Mouse (Mus musculus): ENCODE results near the gene Serpina3i. TPM values are rescaled to one million over a fixed set of nuclear protein-coding genes. Genes with fewer than 3 reads are reported as not detected.
"Not testable (repeated sequence)": the region's sequence is repeated elsewhere in the genome, so short reads cannot be mapped to it uniquely, and the experiment has no call there.

Gene Serpina3i
- polyA plus RNA-seq, 1 experiment: not detected

DNA sequence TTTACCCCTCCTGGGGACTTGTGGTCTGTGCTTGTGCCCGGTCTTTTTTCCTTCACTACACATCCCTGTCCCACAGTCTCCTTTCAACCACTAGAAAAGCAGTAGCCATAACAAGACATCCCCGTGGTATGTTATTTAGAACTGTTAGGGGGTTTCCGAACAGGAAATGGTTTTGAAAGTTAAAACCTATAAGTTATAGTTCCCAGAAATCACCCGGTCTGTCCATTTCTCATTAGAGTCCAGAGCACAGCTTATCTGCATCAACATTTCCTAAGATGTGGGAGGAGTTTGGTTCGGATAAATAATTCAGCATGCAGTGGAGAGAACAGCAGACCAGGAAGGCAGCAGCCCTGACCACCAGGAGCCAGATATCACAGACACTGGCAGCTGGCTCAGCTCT, 27.0 kb upstream of the Serpina3i start, which contains the start of gene Serpina3g:
Gene Serpina3g, plus strand, starts transcription at position 331 of the 400 bp plus-strand sequence.
- WGBS: 1% methylated on average over 5 of the region's 5 CpGs
- H3K4me1 ChIP-seq (ENCODE audit: control insufficient read depth, insufficient read depth, low read length): peaks cover 1% of the 10 kb centered on the region; the same call in 1 of the 2 replicates
- TF ChIP-seq CTCF (IDR thresholded peaks at IDR 0.05; ENCODE audit: control insufficient read depth, insufficient read depth, low read length) (no peak), POLR2A (IDR thresholded peaks at IDR 0.05; ENCODE audit: borderline replicate concordance, control insufficient read depth, low read depth, low read length) (no peak)
- H3K27ac ChIP-seq (ENCODE audit: control insufficient read depth, insufficient read depth, low read depth, low read length, poor library complexity): no peak within 1 kb of the TSS
- peak within 1 kb of the TSS; percentile 3 for H3K4me3 ChIP-seq (replicated peaks; ENCODE audit: control insufficient read depth, low read depth, low read length)

DNA sequence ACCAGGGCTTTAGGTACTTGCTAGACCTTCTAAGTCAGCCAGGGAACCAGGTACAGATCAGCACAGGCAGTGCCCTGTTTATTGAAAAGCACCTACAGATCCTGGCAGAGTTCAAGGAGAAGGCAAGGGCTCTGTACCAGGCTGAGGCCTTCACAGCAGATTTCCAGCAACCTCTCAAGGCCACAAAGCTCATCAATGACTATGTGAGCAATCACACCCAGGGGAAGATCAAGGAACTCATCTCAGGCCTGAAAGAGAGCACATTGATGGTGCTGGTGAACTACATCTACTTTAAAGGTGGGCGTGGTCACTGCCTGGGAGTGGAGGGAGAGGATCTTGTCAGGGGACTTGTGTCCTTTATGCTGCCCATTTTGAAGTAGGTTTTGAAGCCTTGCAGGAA, 24.9 kb upstream of the Serpina3i start:
- H3K27ac ChIP-seq (ENCODE audit: control insufficient read depth, insufficient read depth, low read depth, low read length, poor library complexity); H3K4me1 ChIP-seq (ENCODE audit: control insufficient read depth, insufficient read depth, low read length); H3K4me3 ChIP-seq (replicated peaks; ENCODE audit: control insufficient read depth, low read depth, low read length): not testable (repeated sequence)
- WGBS: 43% methylated on average over 1 of the region's 1 CpGs

DNA sequence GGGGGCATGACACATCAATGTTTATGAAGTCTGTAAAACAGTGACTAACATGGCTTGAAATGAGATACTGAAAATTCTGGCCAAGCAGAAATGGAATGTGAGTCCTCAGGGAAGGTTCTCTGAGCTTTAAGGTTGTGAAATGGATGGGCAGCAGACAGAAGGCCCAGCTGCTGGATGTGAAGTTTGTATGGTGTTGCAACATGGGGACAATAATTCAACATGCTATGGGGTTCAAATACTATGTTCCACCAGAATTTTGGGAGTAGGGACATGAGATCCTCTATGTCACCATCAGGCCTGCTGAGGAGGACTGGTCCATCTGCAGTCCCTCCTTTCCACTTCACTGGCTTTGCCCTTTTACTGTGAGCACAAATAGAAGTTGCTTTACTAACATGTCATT, 19.6 kb upstream of the Serpina3i start:
- H3K27ac ChIP-seq (ENCODE audit: control insufficient read depth, insufficient read depth, low read depth, low read length, poor library complexity): no peak overlapping the region
- no peak overlapping the region for H3K4me3 ChIP-seq (replicated peaks; ENCODE audit: control insufficient read depth, low read depth, low read length)
- no peaks in the 10 kb centered on the region; the same call in 1 of the 2 replicates for H3K4me1 ChIP-seq (ENCODE audit: control insufficient read depth, insufficient read depth, low read length)
- TF ChIP-seq POLR2A (IDR thresholded peaks at IDR 0.05; ENCODE audit: borderline replicate concordance, control insufficient read depth, low read depth, low read length) (no peak), CTCF (IDR thresholded peaks at IDR 0.05; ENCODE audit: control insufficient read depth, insufficient read depth, low read length) (no peak)

DNA sequence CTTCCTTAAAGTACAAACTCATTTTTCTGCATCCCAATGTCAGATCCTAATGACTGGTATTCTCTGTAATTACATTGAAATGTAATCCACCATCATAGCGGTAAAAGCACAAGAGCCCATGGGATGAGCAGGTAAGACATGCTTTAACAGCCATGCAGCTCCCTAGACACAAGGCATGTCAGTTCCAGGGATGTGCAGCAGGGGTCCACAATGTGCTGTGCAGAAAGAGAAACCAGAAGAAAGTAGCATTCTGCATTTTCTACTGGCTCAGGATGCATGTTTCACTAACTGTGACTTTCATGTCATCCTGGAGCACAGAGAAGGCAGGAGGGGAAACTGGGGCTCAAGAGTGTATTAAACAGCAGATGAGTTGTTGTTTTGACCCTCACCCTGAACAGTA, 17.8 kb upstream of the Serpina3i start:
- Histone ChIP-seq H3K4me1 (ENCODE audit: control insufficient read depth, insufficient read depth, low read length) (no peaks in the 10 kb centered on the region; the same call in 1 of the 2 replicates), H3K4me3 (replicated peaks; ENCODE audit: control insufficient read depth, low read depth, low read length) (no peak overlapping the region), H3K27ac (ENCODE audit: control insufficient read depth, insufficient read depth, low read depth, low read length, poor library complexity) (no peak overlapping the region)
- no peak for TF ChIP-seq POLR2A (IDR thresholded peaks at IDR 0.05; ENCODE audit: borderline replicate concordance, control insufficient read depth, low read depth, low read length)
- TF ChIP-seq CTCF (IDR thresholded peaks at IDR 0.05; ENCODE audit: control insufficient read depth, insufficient read depth, low read length): no peak
- WGBS: 58% methylated on average over 1 of the region's 1 CpGs

DNA sequence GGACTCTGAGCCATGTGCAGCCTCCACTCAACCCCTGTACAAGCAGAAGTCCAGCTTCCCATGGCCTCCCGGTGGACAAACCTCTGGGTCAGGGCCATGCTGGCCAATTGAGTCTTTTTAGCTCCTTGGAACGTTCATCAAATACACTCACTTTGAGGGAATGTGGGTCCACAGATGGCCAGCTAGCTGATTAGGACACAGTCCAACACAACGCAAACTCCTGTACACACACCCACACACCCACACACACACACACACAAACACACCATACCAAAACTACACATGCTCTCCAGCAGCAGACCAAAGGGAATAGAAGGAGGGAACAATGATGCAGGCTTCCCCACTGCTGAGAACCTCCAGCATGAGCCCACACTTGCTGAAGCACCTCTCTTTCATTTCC, 17.3 kb upstream of the Serpina3i start:
- Histone ChIP-seq H3K27ac (ENCODE audit: control insufficient read depth, insufficient read depth, low read depth, low read length, poor library complexity) (no peak overlapping the region), H3K4me3 (replicated peaks; ENCODE audit: control insufficient read depth, low read depth, low read length) (no peak overlapping the region), H3K4me1 (ENCODE audit: control insufficient read depth, insufficient read depth, low read length) (no peaks in the 10 kb centered on the region; the same call in 1 of the 2 replicates)
- WGBS: 69% methylated on average over 3 of the region's 3 CpGs
- TF ChIP-seq POLR2A (IDR thresholded peaks at IDR 0.05; ENCODE audit: borderline replicate concordance, control insufficient read depth, low read depth, low read length) (no peak), CTCF (IDR thresholded peaks at IDR 0.05; ENCODE audit: control insufficient read depth, insufficient read depth, low read length) (no peak)

DNA sequence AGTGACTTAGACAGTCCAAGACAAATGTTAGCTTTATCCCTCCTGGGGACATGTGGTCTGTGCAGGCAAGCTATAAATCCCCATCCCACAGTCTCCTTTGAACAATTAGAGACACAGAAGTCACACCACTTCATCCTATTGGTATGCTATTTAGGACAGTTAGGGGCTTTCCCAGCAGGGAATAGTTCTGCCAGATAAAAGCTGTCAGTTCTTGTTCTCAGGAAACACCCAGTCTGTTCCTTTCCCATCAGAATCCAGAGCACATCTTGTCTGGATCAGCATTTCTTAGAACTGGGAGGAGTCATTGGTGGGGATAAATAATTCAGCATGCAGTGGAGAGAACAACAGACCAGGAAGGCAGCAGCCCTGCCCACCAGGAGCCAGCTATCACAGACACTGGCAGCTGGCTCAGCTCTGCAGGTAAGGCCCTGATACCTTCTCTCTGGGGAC, 15.3 kb upstream of the Serpina3i start:
- TF ChIP-seq POLR2A (IDR thresholded peaks at IDR 0.05; ENCODE audit: borderline replicate concordance, control insufficient read depth, low read depth, low read length) (no peak), CTCF (IDR thresholded peaks at IDR 0.05; ENCODE audit: control insufficient read depth, insufficient read depth, low read length) (no peak)
- no peak overlapping the region for H3K4me3 ChIP-seq (replicated peaks; ENCODE audit: control insufficient read depth, low read depth, low read length)
- no peaks in the 10 kb centered on the region; the same call in 1 of the 2 replicates for H3K4me1 ChIP-seq (ENCODE audit: control insufficient read depth, insufficient read depth, low read length)
- H3K27ac ChIP-seq (ENCODE audit: control insufficient read depth, insufficient read depth, low read depth, low read length, poor library complexity): no peak overlapping the region

DNA sequence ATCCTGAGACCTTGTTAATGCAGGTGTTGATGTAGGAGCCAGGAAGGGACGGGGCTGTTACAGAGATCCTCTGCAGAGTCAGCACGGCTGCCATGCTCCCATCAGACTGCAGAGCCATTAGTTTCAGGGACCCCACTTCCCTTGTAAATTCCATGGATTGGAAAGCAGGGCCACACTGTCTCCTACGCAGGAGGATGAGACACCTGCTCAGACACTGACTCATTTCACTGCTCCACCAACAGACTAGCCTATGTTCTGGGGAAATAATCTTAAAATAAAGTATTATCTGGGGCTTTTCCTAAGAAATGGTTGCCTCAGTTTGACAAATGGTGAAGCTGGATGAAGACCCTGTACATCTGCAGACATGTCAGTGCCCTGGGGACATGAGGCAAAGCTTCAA, 14.7 kb upstream of the Serpina3i start:
- H3K4me3 ChIP-seq (replicated peaks; ENCODE audit: control insufficient read depth, low read depth, low read length): no peak overlapping the region
- WGBS: 67% methylated on average over 3 of the region's 3 CpGs
- H3K27ac ChIP-seq (ENCODE audit: control insufficient read depth, insufficient read depth, low read depth, low read length, poor library complexity): no peak overlapping the region
- no peaks in the 10 kb centered on the region for H3K4me1 ChIP-seq (ENCODE audit: control insufficient read depth, insufficient read depth, low read length)
- TF ChIP-seq POLR2A (IDR thresholded peaks at IDR 0.05; ENCODE audit: borderline replicate concordance, control insufficient read depth, low read depth, low read length) (no peak), CTCF (IDR thresholded peaks at IDR 0.05; ENCODE audit: control insufficient read depth, insufficient read depth, low read length) (no peak)

DNA sequence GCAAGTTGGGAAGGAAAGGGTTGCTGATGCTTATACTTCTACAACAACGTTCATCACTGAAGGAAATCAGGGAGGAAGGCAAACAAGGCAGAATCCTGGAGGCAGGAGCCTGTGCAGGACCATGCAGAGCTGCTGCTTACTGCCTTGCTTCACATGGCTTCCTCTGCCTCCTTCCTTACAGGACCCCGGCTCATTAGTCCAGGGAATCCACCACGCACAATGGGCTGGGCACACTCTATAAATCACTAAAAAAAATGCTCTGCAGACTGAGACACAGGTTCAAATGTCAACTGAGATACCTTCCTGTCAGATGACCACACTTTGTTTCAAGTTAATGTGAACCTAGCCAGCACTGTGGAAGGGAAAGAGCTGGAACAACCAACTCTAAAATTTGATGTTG, 1.9 kb upstream of the Serpina3i start:
- no peak overlapping the region for H3K27ac ChIP-seq (ENCODE audit: control insufficient read depth, insufficient read depth, low read depth, low read length, poor library complexity)
- H3K4me3 ChIP-seq (replicated peaks; ENCODE audit: control insufficient read depth, low read depth, low read length): no peak overlapping the region
- H3K4me1 ChIP-seq (ENCODE audit: control insufficient read depth, insufficient read depth, low read length): no peaks in the 10 kb centered on the region
- WGBS: 71% methylated on average over 3 of the region's 3 CpGs
- TF ChIP-seq CTCF (IDR thresholded peaks at IDR 0.05; ENCODE audit: control insufficient read depth, insufficient read depth, low read length) (no peak), POLR2A (IDR thresholded peaks at IDR 0.05; ENCODE audit: borderline replicate concordance, control insufficient read depth, low read depth, low read length) (no peak)

DNA sequence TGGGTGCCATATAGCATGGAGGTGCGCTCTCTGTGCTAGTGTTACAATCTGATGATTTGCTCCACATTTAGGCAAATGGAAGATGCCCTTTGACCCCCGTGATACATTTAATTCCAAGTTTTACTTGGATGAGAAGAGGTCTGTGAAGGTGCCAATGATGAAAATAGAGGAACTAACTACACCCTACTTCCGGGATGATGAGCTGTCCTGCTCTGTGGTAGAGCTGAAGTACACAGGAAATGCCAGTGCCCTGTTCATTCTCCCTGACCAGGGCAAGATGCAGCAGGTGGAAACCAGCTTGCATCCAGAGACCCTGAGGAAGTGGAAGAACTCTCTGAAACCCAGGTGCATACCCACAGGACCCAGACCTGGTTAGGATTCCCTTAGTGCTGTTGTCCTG, 3.5 kb downstream of the Serpina3i start:
- H3K4me3 ChIP-seq (replicated peaks; ENCODE audit: control insufficient read depth, low read depth, low read length): no peak overlapping the region
- 48% methylated on average over 3 of the region's 3 CpGs for WGBS
- peaks cover 1% of the 10 kb centered on the region; the same call in 1 of the 2 replicates for H3K4me1 ChIP-seq (ENCODE audit: control insufficient read depth, insufficient read depth, low read length)
- TF ChIP-seq CTCF (IDR thresholded peaks at IDR 0.05; ENCODE audit: control insufficient read depth, insufficient read depth, low read length) (no peak), POLR2A (IDR thresholded peaks at IDR 0.05; ENCODE audit: borderline replicate concordance, control insufficient read depth, low read depth, low read length) (no peak)
- no peak overlapping the region for H3K27ac ChIP-seq (ENCODE audit: control insufficient read depth, insufficient read depth, low read depth, low read length, poor library complexity)
